20 mouse cellular contexts compared by ENCODE assay signal in the genomic region with DNA sequence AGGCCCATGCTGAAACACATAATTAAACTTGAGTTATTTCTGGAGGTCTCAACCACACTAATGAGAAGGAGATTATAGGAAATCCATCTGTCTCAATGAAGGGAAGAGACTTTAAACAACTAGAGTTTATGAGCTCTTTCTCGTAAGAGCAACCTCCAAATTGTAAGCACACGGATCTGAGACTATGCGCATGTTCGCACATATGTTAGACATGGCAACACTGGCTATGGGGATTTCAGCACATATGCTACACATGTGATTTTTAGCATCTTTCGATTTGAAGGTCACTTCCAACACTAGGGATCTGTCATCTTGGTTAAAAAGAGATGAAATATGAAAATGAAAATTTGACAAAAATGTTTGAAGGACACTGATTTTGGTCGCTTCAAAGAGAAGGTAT.
DNase-seq lines count a peak whose midpoint lies in the region; ATAC-seq and TF ChIP-seq lines count a peak whose summit lies in the region.
"Had no signal": no experiment of that assay in that cellular context is flagged by ENCODE, and none has a peak within 500 bp of the region (broad histone marks: within the 10 kb centered on the region; RNA-seq: fewer than 3 reads in every experiment).

No protein-coding gene starts in this region.

- H3K36me3 ChIP-seq in forebrain, postnatal 0 days (ENCODE audit: insufficient read depth): no peaks in the 10 kb centered on the region
- no peaks in the 10 kb centered on the region for H3K36me3 ChIP-seq in forebrain, embryonic 16.5 days (ENCODE audit: control insufficient read depth, insufficient read depth)
- H3K36me3 ChIP-seq: G1E had no signal

- H3K27ac ChIP-seq in forebrain, postnatal 0 days (ENCODE audit: low read depth, low read length): no peak overlapping the region
- no peak overlapping the region for H3K27ac ChIP-seq in forebrain, embryonic 16.5 days (ENCODE audit: low read length)

- H3K9me3 ChIP-seq in forebrain, postnatal 0 days (ENCODE audit: low read length): no peaks in the 10 kb centered on the region
- H3K9me3 ChIP-seq in forebrain, embryonic 16.5 days (ENCODE audit: control insufficient read depth, low read length): no peaks in the 10 kb centered on the region
- H3K9me3 ChIP-seq: G1E had no signal

- H3K4me3 ChIP-seq in forebrain, postnatal 0 days (ENCODE audit: low read depth, low read length): no peak overlapping the region
- no peak overlapping the region for H3K4me3 ChIP-seq in forebrain, embryonic 16.5 days (replicated peaks; ENCODE audit: low read length)

- peak; percentile 63 for DNase-seq in forebrain, postnatal 0 days
- peak; percentile 43 for DNase-seq in brain, embryonic 14.5 days (ENCODE audit: low read depth)
- DNase-seq in cerebellum, adult 18-20 months: no peak
- DNase-seq: adrenal gland, adult 2 months; adrenal gland, adult 8-10 months; adrenal gland, postnatal 10 days; adrenal gland, postnatal 14 days; adrenal gland, postnatal 25 days; adrenal gland, postnatal 36 days; B cell, adult 2 months; cerebellum, adult 11 months; cerebellum, adult 11-12 months; cerebellum, adult 2 months; cerebellum, adult 8-10 months had no signal

- WGBS in forebrain, postnatal 0 days: 65% methylated on average over 6 of the region's 6 CpGs
- 68% methylated on average over 6 of the region's 6 CpGs for WGBS in forebrain, embryonic 16.5 days

- TF ChIP-seq CTCF in forebrain, postnatal 0 days (IDR thresholded peaks at IDR 0.05; ENCODE audit: low read depth): no peak
- no peak for TF ChIP-seq CTCF in brain, embryonic 14.5 days (IDR thresholded peaks at IDR 0.05; ENCODE audit: borderline replicate concordance, extremely low read depth, insufficient read depth, insufficient read length)

- no peak overlapping the region for H3K4me2 ChIP-seq in forebrain, postnatal 0 days (ENCODE audit: low read depth)
- H3K4me2 ChIP-seq in forebrain, embryonic 16.5 days (ENCODE audit: low read length): no peak overlapping the region

- peak; percentile 62; the same call in 1 of the 2 replicates for ATAC-seq in forebrain, postnatal 0 days
- no peak for ATAC-seq in forebrain, embryonic 16.5 days
- ATAC-seq: activated CD4-positive, CD25-positive, alpha-beta regulatory T cell, adult 4 months; CD4-positive, CD25-positive, alpha-beta regulatory T cell, adult 4 months; Patski had no signal

- 0 out of 2 replicates have a peak, but pooled peaks cover 4% of the 10 kb centered on the region for H3K4me1 ChIP-seq in forebrain, postnatal 0 days (ENCODE audit: insufficient read depth)
- peaks cover 5% of the 10 kb centered on the region for H3K4me1 ChIP-seq in forebrain, embryonic 16.5 days (replicated peaks; ENCODE audit: control insufficient read depth, insufficient read depth, low read length)

- no peak overlapping the region for H3K9ac ChIP-seq in forebrain, postnatal 0 days
- H3K9ac ChIP-seq in forebrain, embryonic 16.5 days (replicated peaks; ENCODE audit: low read depth, low read length): no peak overlapping the region

- no peak for TF ChIP-seq POLR2A in brain, embryonic 14.5 days (IDR thresholded peaks at IDR 0.05; ENCODE audit: borderline replicate concordance, extremely low read depth, insufficient read depth, insufficient read length, poor library complexity, severe bottlenecking)

- no peaks in the 10 kb centered on the region for H3K27me3 ChIP-seq in forebrain, postnatal 0 days (ENCODE audit: insufficient read depth, low read length)
- no peaks in the 10 kb centered on the region for H3K27me3 ChIP-seq in forebrain, embryonic 16.5 days (replicated peaks; ENCODE audit: control insufficient read depth, insufficient read depth, low read length)
- H3K27me3 ChIP-seq: CH12.LX, Patski had no signal

Comparison
In these comparisons a context has a peak if more than half of its experiments do, and no peak if none do; other contexts are left out.
1. DNase-seq: peak in forebrain, postnatal 0 days (single experiment) and brain, embryonic 14.5 days (single experiment); none in cerebellum, adult 18-20 months (0 of 2).